Mouse (Mus musculus) kidney, adult 18-20 months (tissue): ENCODE results near the gene Srm.

Experiments used
- DNase-seq: peaks from one replicate; pipeline ENCODE4 v3.0.0; 2021

Gene Srm

DNA sequence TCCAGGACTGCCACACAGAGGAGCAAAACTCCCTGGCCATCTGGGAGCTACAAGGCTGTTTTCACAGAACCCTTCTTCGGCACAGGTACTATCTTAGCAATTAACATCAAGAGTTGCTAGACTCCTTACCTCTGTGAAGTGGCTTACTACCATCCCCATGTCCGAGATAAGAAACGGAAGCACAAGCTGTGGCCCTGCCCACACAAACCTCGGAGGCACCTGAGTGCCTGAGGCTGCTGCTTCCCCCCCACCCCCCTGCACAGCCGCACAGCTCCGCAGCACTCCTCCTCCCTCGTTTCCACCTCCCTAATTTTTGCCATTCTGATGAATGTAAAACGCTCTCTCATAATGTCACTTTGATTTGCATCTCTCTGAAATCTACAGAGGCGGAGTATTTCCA lies 47.0 kb downstream of the Srm start:
- no peak for DNase-seq

DNA sequence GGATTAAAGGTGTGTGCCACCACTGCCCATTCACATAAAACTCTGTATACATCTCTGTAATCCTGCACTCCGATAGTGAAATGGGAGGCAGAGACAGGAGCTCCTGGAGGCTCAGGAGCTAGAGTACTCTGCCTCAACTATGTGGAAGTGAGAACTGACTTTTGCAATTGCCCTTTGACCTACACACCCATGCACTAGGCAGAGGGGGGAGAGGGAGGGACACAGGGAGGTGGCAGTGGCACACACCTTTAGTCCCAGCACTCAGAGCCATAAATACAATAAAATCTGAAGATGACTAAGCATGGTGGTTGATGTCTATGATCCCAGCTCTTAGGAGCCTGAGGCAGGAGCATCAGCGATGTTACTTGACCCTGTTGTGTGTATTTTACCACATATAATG lies 48.2 kb downstream of the Srm start:
- no peak for DNase-seq

DNA sequence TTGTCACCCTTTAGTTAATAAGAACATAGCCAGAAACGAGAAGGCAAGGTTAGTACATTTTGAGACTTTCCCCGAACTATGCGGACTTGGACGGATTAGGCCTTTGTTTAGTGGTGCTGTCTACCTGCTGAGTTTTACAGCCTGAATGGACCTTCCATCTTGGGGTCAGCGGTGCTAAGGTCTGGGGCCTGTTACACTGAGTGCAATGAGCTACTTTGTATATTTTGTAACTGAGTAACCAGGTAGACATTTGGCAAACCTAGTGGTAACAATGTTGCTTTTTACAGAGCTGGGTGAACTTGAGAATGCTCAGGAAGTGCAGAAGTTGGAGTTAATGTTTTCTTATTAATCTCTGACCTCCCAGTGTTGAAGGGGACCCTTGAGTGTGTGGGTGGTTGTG lies 49.8 kb downstream of the Srm start:
- peak; percentile 72 for DNase-seq

DNA sequence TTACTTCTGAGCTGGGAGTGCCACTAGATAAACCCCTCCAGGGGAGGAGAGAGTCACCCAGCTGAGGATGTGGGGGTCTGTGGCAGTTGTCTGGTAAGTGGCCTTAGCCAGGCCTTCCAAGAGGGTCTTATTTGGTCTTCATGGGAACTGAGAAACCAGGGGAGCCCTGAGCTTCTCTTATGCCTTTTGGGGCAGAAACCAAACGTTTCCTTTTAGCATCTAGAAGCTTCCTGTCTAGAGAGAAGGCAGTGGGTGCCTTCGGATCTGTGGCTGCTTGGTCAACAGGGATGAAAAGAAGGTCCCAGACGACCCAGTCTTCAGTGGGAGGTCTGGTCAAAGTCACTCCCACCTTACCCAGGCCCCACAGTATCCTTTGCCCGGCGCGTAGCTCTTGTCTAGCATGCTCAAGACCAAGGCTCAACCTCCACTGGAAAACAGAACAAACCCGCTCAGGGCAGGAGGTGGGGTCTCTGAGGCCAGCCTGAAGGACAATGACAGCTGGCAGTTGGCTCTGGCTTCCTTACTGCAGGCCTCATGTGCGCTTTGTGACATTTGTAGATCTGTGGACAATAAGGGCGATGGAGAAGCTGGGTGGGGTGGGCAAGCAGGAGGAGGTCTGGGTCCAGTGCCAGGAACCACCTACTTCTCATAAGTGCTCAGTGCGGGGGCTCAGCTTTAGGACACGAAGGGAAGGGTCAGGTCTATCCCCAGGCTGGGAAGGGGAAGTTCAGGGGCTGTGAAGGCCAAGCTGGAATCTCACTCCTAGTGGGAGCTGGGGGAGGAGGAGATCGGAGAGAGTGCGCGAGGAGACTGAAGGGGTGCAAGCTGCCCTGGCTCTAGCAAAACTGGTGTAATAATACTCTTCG lies 52.2 kb downstream of the Srm start, which contains the start of gene Gm572:
Gm572 (plus strand) TSS at position 27 of the 866 bp plus-strand sequence.
- DNase-seq: no peak

DNA sequence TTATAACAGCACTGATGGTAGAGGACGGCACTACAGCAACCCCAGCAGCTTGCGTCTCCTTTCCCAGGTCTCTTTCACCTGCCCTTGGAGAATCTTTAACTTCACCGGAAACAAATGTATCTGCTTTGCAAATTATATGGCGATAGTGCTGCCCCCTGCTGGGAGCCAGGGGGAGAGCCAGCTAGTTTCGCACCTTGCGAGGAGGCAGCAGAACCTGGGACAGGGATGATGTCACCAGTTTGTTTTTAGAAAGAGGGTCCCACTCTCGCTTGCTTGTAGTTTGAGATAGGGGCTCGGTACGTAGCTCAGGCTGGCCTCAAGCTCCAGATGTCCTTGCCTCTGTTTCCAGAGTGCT lies 52.8 kb downstream of the Srm start:
- peak; percentile 87 for DNase-seq
